Mouse (Mus musculus) liver, postnatal 0 days (tissue): Measurements from ENCODE around the gene Swi5. TPM values are rescaled to one million over a fixed set of nuclear protein-coding genes. Genes with fewer than 3 reads are reported as not detected.

ENCODE experiments used
- ATAC-seq: fragments of 200-750 bp; cut with Nextera tagmentation; 2 replicates; pipeline ENCODE4 v1.8.0; 2017; ENCODE audit warnings: mild to moderate bottlenecking, moderate library complexity
- DNase-seq: peaks from one replicate; pipeline ENCODE4 v3.0.0-alpha.2; 2016
- H3K27ac ChIP-seq: fragments of 300-500 bp; sonication (generic); 2 replicates; pipeline ENCODE4 v1.5.1; 2014; ENCODE audit warnings: antibody characterized with exemption, moderate library complexity, mild to moderate bottlenecking, low read depth
- H3K27me3 ChIP-seq: fragments of 300-500 bp; sonication (generic); 2 replicates; pipeline ENCODE4 v1.6.1; 2014; ENCODE audit warnings: low read length, control low read depth, mixed read lengths; ENCODE audit not compliant: insufficient read depth
- H3K36me3 ChIP-seq: fragments of 300-500 bp; sonication (generic); replicated peaks from 2 replicates; pipeline ENCODE4 v1.6.1; 2014; ENCODE audit warnings: mild to moderate bottlenecking, control low read depth, low read length, moderate library complexity, mixed read lengths; ENCODE audit not compliant: insufficient read depth
- H3K4me1 ChIP-seq: fragments of 300-500 bp; sonication (generic); 2 replicates; pipeline ENCODE4 v1.6.1; 2014; ENCODE audit warnings: antibody characterized with exemption, mild to moderate bottlenecking, control low read depth; ENCODE audit not compliant: insufficient read depth
- H3K4me2 ChIP-seq: fragments of 300-500 bp; sonication (generic); 2 replicates; pipeline ENCODE4 v1.6.1; 2014; ENCODE audit warnings: low read depth, mild to moderate bottlenecking, low read length, moderate library complexity, mixed read lengths
- H3K4me3 ChIP-seq: fragments of 300-500 bp; sonication (generic); 2 replicates; pipeline ENCODE4 v1.5.1; 2014; ENCODE audit warnings: low read depth, low read length
- H3K9ac ChIP-seq: fragments of 300-500 bp; sonication (generic); replicated peaks from 2 replicates; pipeline ENCODE4 v1.6.1; 2014; ENCODE audit warnings: mild to moderate bottlenecking, moderate library complexity
- H3K9me3 ChIP-seq: fragments of 300-500 bp; sonication (generic); 2 replicates; pipeline ENCODE4 v1.6.1; 2016; ENCODE audit warnings: mild to moderate bottlenecking, control low read depth, low read length, mixed read lengths
- CTCF ChIP-seq: sonication (generic); IDR thresholded peaks from 2 replicates; pipeline ENCODE4 v1.5.1; 2016; ENCODE audit warnings: antibody characterized with exemption, low read depth
- EP300 ChIP-seq: IDR thresholded peaks from 2 replicates; pipeline ENCODE4 v1.6.1; 2016; ENCODE audit warnings: antibody characterized with exemption, low read depth, mild to moderate bottlenecking
- WGBS: fragments of 180-500 bp; shearing (Covaris S2); extraction: QIAGEN DNeasy Blood & Tissue Kit; methylation state at CpG from one replicate; pipeline ENCODE4 v1.1.7; 2014; ENCODE audit not compliant: insufficient replicate concordance; 5-methylcytosine and 5-hydroxymethylcytosine counted together
- polyA plus RNA-seq: library from polyadenylated mRNA; unstranded; fragments of >200 nt; fragmentation: Nextera tagmentation; extraction: Ambion mirVana; gene quantifications from 2 replicates; pipeline ENCODE4 v1.2.1, GENCODE M21; 2015

Swi5 gene
- polyA plus RNA-seq, 1 experiment from 2014 or later = 209 TPM

DNA sequence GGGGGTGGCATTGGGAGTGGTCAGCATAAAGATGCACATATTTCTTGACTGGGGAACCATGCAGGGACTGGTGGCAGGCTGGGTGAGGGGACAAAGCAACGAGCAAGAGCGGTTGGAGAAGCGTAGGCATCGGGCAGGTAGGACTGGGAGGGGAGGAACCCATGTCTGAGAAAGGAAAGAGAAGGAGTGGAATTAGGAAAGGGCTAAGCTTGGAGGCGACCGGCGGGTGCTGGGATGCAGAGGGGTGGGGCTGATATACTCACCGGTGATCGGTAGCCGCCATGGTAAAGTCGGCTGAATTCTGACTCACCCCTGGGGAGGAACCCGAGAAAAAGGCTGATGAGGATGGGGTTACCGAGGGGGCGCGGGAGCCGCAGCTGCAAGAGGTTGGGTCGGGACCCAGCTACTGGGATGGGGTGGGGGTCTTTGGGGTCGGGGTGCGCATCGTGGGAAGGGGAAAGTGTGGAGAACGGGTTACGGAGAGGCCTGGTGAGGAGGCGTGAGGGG lies 488 bp downstream of the Swi5 start, which contains the start of gene Golga2:
Gene Golga2, plus strand, starts transcription at position 51 of the 507 bp plus-strand sequence.
- ATAC-seq (peak; percentile 11), DNase-seq (no peak)
- Histone ChIP-seq H3K4me2 (peak within 1 kb of the TSS; percentile 95), H3K9me3 (no peaks in the 10 kb centered on the region), H3K4me3 (peak within 1 kb of the TSS; percentile 90), H3K36me3 (peaks cover 19% of the 10 kb centered on the region), H3K9ac (peak within 1 kb of the TSS; percentile 95), H3K27me3 (no peaks in the 10 kb centered on the region), H3K27ac (peak within 1 kb of the TSS; percentile 96), H3K4me1 (peaks cover 28% of the 10 kb centered on the region)
- 0% methylated on average over 22 of the region's 23 CpGs for WGBS
- TF ChIP-seq EP300 = no peak
- no peak for TF ChIP-seq CTCF

DNA sequence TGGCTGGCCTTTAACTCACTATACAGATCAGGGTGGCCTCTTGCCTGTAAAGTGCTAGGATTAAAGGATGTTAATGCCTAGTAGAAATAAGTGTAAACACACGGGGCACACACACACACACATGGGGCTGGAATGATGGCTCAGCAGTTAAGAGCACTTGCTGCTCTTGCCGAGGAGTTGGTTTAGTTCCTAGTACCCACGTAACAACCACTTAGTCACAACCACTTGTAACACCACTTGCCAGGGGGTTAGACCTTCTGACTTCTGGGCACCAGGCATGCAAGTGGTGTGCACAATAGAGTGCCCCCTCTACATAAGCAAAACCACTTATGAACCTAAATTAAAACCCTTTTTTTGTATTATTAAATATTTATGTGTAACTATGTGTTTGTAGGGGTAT lies 3.9 kb downstream of the Swi5 start:
- Histone ChIP-seq H3K4me2 (no peak overlapping the region), H3K4me1 (peaks cover 14% of the 10 kb centered on the region), H3K9ac (no peak overlapping the region; the same call in 1 of the 2 replicates), H3K4me3 (no peak overlapping the region), H3K36me3 (peaks cover 27% of the 10 kb centered on the region), H3K9me3 (no peaks in the 10 kb centered on the region), H3K27ac (no peak overlapping the region), H3K27me3 (no peaks in the 10 kb centered on the region)
- ATAC-seq (no peak), DNase-seq (no peak)
- WGBS = 84% methylated on average over 3 of the region's 3 CpGs
- no peak for TF ChIP-seq EP300
- TF ChIP-seq CTCF = no peak

DNA sequence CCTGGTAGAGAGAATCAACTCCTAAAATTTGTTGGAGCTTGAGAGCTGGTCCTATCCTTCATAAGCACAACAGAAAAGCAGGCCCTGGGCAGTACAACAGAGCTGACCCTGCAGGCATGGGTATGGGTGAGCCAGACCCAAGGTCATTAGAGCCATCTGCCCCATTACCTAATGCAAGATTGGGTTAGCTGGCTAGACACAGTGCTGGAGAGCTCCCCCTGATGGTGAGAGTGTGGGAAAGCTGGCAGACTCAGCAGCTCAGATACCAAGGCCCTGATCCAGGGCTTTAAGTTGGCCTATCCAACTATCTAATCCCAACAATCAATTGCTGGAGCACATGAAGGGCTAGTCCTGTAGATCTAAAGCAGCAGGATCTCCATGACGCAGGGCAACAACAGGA lies 5.1 kb downstream of the Swi5 start:
- ATAC-seq (peak; percentile 79), DNase-seq (peak; percentile 71)
- Histone ChIP-seq H3K27ac (peak overlapping the region; percentile 26; the same call in 1 of the 2 replicates), H3K4me2 (no peak overlapping the region), H3K9me3 (no peaks in the 10 kb centered on the region), H3K36me3 (peaks cover 40% of the 10 kb centered on the region), H3K9ac (no peak overlapping the region), H3K27me3 (no peaks in the 10 kb centered on the region), H3K4me3 (no peak overlapping the region), H3K4me1 (peaks cover 11% of the 10 kb centered on the region)
- TF ChIP-seq CTCF = peak; percentile 91
- no peak for TF ChIP-seq EP300
- 62% methylated on average over 1 of the region's 1 CpGs for WGBS

DNA sequence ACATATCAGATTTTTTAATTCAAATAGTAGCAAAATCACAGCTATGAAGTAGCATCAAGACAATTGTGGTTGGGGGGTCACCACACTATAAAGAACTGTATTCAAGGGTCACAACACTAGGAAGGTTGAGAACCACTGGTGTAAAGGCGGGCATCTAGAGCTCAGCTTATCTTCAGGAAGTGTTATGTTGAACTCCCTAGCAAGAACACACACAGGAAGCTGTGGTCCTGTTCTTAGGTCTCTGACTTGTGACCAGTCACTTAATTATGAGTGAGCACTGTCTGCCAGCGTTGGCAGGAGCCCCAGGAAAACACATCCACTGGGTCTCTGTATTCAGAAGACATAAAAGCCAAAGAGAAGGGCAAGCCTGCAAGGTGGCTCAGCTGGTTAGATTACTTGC lies 5.6 kb downstream of the Swi5 start:
- H3K4me3 ChIP-seq = no peak overlapping the region
- no peaks in the 10 kb centered on the region for H3K9me3 ChIP-seq
- peaks cover 11% of the 10 kb centered on the region for H3K4me1 ChIP-seq
- H3K27ac ChIP-seq = peak overlapping the region; percentile 26; the same call in 1 of the 2 replicates
- no peak overlapping the region for H3K4me2 ChIP-seq
- H3K9ac ChIP-seq = no peak overlapping the region
- H3K27me3 ChIP-seq = no peaks in the 10 kb centered on the region
- TF ChIP-seq EP300 (no peak), CTCF (no peak)
- WGBS = 46% methylated on average over 2 of the region's 2 CpGs
- DNase-seq (no peak), ATAC-seq (no peak)
- H3K36me3 ChIP-seq = peaks cover 44% of the 10 kb centered on the region

DNA sequence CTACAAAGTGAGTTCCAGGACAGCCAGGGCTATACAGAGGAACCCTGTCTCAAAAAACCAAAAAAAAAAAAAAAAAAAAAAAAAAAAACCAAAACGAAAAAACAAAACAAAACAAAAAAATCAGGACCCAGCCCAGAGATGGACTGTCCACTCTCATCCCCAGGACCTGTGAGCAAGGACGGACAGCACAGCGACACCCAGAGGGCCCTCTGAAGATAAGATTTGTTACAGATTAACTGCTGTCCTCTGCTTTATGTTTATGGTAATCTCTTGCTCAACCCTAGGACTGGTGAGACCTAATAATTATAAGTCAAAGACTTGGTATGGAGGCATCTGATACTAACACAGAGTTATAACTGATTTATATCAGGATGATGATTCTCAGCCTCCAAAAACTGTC lies 12.1 kb downstream of the Swi5 start:
- H3K9me3 ChIP-seq = no peaks in the 10 kb centered on the region
- no peak overlapping the region for H3K4me3 ChIP-seq
- no peaks in the 10 kb centered on the region for H3K4me1 ChIP-seq
- H3K36me3 ChIP-seq = peaks cover 27% of the 10 kb centered on the region
- peak; percentile 61; the same call in 1 of the 2 replicates for ATAC-seq
- 54% methylated on average over 3 of the region's 3 CpGs for WGBS
- H3K4me2 ChIP-seq = no peak overlapping the region
- DNase-seq = no peak
- H3K27me3 ChIP-seq = no peaks in the 10 kb centered on the region
- no peak overlapping the region for H3K9ac ChIP-seq
- H3K27ac ChIP-seq = no peak overlapping the region
- no peak for TF ChIP-seq EP300
- TF ChIP-seq CTCF = peak; percentile 37; the same call in 1 of the 2 replicates

DNA sequence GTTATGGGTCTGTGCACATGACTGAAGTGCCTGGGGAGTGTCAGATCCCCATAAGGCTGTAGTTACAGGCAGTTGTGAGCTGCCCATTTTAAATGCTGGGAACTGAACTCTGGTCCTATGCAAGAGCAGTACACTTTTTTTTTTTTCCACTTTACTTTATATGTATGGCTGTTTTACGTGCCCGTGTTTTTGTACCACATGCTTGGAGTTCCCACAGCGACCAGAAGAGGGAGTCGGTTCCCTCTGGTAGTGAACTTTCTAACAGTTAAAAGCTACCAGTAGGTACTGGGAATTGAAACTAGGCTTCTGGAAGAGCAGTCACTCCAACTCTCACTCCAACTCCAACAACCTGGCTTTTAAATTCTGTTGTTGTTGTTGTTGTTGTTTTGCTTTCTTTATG lies 27.2 kb downstream of the Swi5 start:
- DNase-seq (peak; percentile 77), ATAC-seq (no peak)
- no peaks in the 10 kb centered on the region for H3K27me3 ChIP-seq
- TF ChIP-seq EP300 (no peak), CTCF (peak; percentile 67)
- WGBS = 23% methylated on average over 4 of the region's 4 CpGs
- peaks cover 14% of the 10 kb centered on the region for H3K36me3 ChIP-seq
- H3K9me3 ChIP-seq = no peaks in the 10 kb centered on the region
- peak overlapping the region; percentile 85 for H3K4me2 ChIP-seq
- no peak overlapping the region for H3K4me3 ChIP-seq
- H3K9ac ChIP-seq = peak overlapping the region; percentile 90; the same call in 1 of the 2 replicates
- peaks cover 16% of the 10 kb centered on the region for H3K4me1 ChIP-seq
- H3K27ac ChIP-seq = peak overlapping the region; percentile 81; the same call in 1 of the 2 replicates
